Mouse (Mus musculus) midbrain, postnatal 0 days (tissue): ENCODE data around the gene Vegfb. TPM values are rescaled to one million over a fixed set of nuclear protein-coding genes. Genes with fewer than 3 reads are reported as not detected.
"Not testable (repeated sequence)": the region's sequence is repeated elsewhere in the genome, so short reads cannot be mapped to it uniquely, and the experiment has no call there.

Experiments used
- ATAC-seq: fragments of 200-750 bp; cut with Nextera tagmentation; 2 replicates; pipeline ENCODE4 v1.8.0; 2017; ENCODE audit warnings: moderate number of reproducible peaks, mild to moderate bottlenecking, moderate TSS enrichment, moderate library complexity; ENCODE audit not compliant: low FRiP score
- DNase-seq: peaks from one replicate; pipeline ENCODE4 v3.0.0-alpha.2; 2015; ENCODE audit warnings: low spot score
- H3K27ac ChIP-seq: fragments of 300-500 bp; sonication (generic); 2 replicates; pipeline ENCODE4 v1.5.1; 2014; ENCODE audit warnings: low read depth, mild to moderate bottlenecking, low read length, mixed read lengths
- H3K27me3 ChIP-seq: fragments of 300-500 bp; sonication (generic); 2 replicates; pipeline ENCODE4 v1.6.1; 2014; ENCODE audit warnings: low read length, control low read depth, mixed read lengths; ENCODE audit not compliant: insufficient read depth
- H3K36me3 ChIP-seq: fragments of 300-500 bp; sonication (generic); 2 replicates; pipeline ENCODE4 v1.6.1; 2014; ENCODE audit warnings: low read length, control low read depth, mixed read lengths; ENCODE audit not compliant: insufficient read depth
- H3K4me1 ChIP-seq: fragments of 300-500 bp; sonication (generic); 2 replicates; pipeline ENCODE4 v1.6.1; 2014; ENCODE audit warnings: mild to moderate bottlenecking, control low read depth, antibody characterized with exemption, low read length, mixed read lengths; ENCODE audit not compliant: insufficient read depth
- H3K4me2 ChIP-seq: fragments of 300-500 bp; sonication (generic); 2 replicates; pipeline ENCODE4 v1.6.1; 2014; ENCODE audit warnings: low read depth, mild to moderate bottlenecking, low read length, mixed read lengths; ENCODE audit not compliant: poor library complexity, severe bottlenecking
- H3K4me3 ChIP-seq: fragments of 300-500 bp; sonication (generic); 2 replicates; pipeline ENCODE4 v1.5.1; 2014; ENCODE audit warnings: low read depth, mild to moderate bottlenecking, low read length, moderate library complexity
- H3K9ac ChIP-seq: fragments of 300-500 bp; sonication (generic); replicated peaks from 2 replicates; pipeline ENCODE4 v1.6.1; 2014; ENCODE audit warnings: mild to moderate bottlenecking, low read length, moderate library complexity, mixed read lengths; ENCODE audit not compliant: poor library complexity, severe bottlenecking
- H3K9me3 ChIP-seq: fragments of 300-500 bp; sonication (generic); 2 replicates; pipeline ENCODE4 v1.6.1; 2016; ENCODE audit warnings: low read length, control low read depth
- CTCF ChIP-seq: IDR thresholded peaks from 2 replicates; pipeline ENCODE4 v1.5.1; 2016; ENCODE audit warnings: antibody characterized with exemption, mild to moderate bottlenecking
- WGBS: fragments of 180-500 bp; shearing (Covaris S2); extraction: QIAGEN DNeasy Blood & Tissue Kit; methylation state at CpG from one replicate; pipeline ENCODE4 v1.1.7; 2014; 5-methylcytosine and 5-hydroxymethylcytosine counted together
- polyA plus RNA-seq: library from polyadenylated mRNA; unstranded; fragments of >200 nt; fragmentation: Nextera tagmentation; extraction: Ambion mirVana; gene quantifications from 2 replicates; pipeline ENCODE4 v1.2.1, GENCODE M21; 2015
- total RNA-seq: library from RNA; depleted of rRNA; stranded (reverse); fragments of >200 nt; gene quantifications from 2 replicates; pipeline ENCODE4 v1.2.3, GENCODE M21; 2014

Gene Vegfb
- total and polyA plus RNA-seq, 2 experiments from 2014 or later = 44.4 to 77.7 TPM

DNA sequence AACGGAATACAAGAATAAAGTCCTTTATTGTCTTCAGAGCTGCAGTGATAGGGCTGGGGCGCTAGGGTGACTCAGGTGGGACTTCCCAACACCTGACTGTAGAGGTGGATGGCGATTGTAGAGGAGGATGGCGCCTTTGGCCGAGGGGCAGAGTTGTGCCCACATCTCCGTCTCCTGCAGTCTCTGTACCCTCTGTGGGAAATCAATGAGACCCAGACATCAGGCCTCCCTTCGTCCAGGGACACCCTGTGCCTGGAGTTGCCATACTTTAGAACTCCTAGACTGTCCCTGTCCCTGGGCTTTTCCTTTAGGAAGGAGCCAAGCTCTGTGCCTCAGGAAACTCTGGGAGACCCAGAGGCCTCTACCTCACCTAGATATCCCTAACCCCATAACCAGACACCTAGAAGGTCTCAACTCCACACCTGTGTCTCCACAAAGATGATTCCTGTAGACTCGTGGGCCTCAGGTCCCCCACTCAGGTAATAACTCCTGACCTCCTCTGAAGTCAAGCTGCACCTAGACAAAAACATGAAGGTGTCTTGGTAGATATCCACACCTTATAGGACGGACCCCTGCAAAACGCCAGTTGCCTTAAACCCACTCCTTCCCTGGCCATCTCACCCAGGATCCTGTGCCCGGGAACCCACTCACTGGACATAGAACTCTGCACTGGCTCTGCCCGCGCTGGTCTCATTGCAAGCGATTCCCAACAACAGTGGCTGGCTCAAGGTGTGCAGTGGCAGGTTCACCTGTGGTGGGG is 5.7 kb upstream of the Vegfb start:
- Histone ChIP-seq H3K4me1 (peaks cover 21% of the 10 kb centered on the region; the same call in 1 of the 2 replicates), H3K4me2 (peak overlapping the region; percentile 92), H3K27me3 (no peaks in the 10 kb centered on the region), H3K4me3 (peak overlapping the region; percentile 44), H3K9me3 (no peaks in the 10 kb centered on the region), H3K9ac (peak overlapping the region; percentile 37; the same call in 1 of the 2 replicates), H3K27ac (peak overlapping the region; percentile 12; the same call in 1 of the 2 replicates), H3K36me3 (no peaks in the 10 kb centered on the region)
- TF ChIP-seq CTCF = no peak; the same call in 1 of the 2 replicates
- DNase-seq (no peak), ATAC-seq (peak; percentile 4; the same call in 1 of the 2 replicates)
- WGBS = 63% methylated on average over 14 of the region's 14 CpGs

DNA sequence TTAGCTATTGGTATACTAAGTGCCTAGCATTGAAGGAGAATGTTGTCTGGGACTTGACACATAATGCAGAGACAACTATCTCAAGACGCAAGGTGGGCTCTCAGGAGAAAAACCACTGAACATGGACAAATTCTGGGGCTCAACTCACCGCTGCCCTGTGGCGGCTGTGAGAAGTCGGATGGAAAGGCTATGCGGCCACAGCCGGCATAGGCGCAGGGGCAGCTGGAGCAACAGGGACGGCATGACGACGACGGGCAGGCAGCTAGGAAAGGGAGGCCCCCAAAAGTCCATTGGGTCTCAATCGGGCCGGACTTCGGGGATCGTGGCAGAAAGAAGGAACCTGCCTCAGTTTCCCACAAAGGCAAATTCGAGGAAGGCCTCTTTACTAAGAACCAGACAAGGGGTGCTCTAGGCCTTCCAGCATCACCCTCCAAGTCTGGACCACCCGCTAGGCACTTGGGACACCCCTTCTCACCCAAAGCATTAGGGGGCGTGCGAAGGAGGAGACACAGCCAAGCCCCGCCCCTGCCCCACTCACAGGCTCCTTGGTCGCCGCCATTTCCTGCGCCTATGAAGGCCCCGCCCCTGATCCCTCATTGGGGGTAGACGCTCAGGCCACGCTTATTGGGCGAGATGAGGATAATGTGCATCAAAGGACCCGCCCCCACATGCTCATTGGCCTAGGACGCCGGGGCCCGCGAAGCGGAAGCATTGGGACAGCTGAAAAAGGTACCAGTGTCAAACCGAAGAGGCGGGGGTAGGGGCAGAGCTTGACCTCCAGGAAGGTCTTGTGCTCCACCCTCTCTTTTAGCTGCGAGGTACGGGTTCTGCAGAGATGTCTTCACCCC is 4.8 kb upstream of the Vegfb start, which contains the start of gene Dnajc4:
Gene Dnajc4, minus strand, starts transcription at position 562 of the 848 bp plus-strand sequence.
- WGBS = 2% methylated on average over 37 of the region's 37 CpGs
- peak within 1 kb of the TSS; percentile 66 for H3K9ac ChIP-seq
- H3K27ac ChIP-seq = peak within 1 kb of the TSS; percentile 51
- H3K36me3 ChIP-seq = no peaks in the 10 kb centered on the region
- peak within 1 kb of the TSS; percentile 44 for H3K4me3 ChIP-seq
- H3K27me3 ChIP-seq = no peaks in the 10 kb centered on the region
- H3K9me3 ChIP-seq = no peaks in the 10 kb centered on the region
- peak; percentile 98 for DNase-seq
- peaks cover 25% of the 10 kb centered on the region for H3K4me1 ChIP-seq
- ATAC-seq = peak; percentile 93
- TF ChIP-seq CTCF = peak; percentile 44; the same call in 1 of the 2 replicates
- peak within 1 kb of the TSS; percentile 92 for H3K4me2 ChIP-seq

DNA sequence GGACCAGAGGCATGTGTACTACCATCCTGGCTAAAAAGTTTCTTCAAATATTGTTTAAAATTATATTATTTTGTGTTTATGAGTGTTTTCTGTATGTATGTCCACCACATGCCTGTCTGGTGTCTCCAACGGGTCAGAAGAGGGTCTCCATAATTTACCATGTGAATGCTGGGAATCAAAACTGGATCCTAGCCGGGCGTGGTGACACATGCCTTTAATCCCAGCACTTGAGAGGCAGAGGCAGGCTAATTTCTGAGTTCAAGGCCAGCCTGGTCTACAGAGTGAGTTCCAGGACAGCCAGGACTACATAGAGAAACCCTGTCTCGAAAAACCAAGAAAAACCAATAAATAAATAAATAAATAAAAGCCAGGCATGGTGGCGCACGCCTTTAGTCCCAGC is 3.7 kb upstream of the Vegfb start:
- H3K4me2 ChIP-seq, H3K9me3 ChIP-seq, DNase-seq, H3K27ac ChIP-seq, H3K4me3 ChIP-seq, H3K9ac ChIP-seq, H3K36me3 ChIP-seq, ATAC-seq, H3K27me3 ChIP-seq: not testable (repeated sequence)
- 95% methylated on average over 6 of the region's 6 CpGs for WGBS
- H3K4me1 ChIP-seq = peaks cover 24% of the 10 kb centered on the region

DNA sequence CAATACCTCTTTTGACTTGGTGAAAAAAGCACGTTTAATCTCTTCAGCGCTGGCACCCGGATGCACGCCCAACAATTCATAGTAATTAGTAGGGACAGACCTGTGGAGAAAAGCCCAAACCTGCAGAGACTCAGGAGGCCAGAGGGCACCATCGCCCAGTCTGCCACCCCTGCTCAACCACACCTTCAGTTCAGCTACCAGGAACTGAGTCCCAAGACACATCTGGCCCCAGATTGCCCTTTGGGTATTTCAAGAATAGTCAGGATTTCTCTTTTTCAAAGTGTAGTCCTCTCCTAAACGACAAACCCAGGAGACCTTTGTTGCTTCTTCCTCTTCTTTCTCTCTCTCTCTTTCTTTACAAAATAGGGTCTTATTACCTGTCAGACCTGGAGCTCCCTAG is 3.3 kb upstream of the Vegfb start:
- no peak for DNase-seq
- no peak overlapping the region for H3K4me3 ChIP-seq
- H3K27ac ChIP-seq = no peak overlapping the region
- H3K27me3 ChIP-seq = no peaks in the 10 kb centered on the region
- ATAC-seq = no peak
- peaks cover 26% of the 10 kb centered on the region for H3K4me1 ChIP-seq
- no peak overlapping the region for H3K4me2 ChIP-seq
- no peaks in the 10 kb centered on the region for H3K36me3 ChIP-seq
- 88% methylated on average over 6 of the region's 6 CpGs for WGBS
- H3K9me3 ChIP-seq = no peaks in the 10 kb centered on the region
- no peak overlapping the region for H3K9ac ChIP-seq
- no peak for TF ChIP-seq CTCF

DNA sequence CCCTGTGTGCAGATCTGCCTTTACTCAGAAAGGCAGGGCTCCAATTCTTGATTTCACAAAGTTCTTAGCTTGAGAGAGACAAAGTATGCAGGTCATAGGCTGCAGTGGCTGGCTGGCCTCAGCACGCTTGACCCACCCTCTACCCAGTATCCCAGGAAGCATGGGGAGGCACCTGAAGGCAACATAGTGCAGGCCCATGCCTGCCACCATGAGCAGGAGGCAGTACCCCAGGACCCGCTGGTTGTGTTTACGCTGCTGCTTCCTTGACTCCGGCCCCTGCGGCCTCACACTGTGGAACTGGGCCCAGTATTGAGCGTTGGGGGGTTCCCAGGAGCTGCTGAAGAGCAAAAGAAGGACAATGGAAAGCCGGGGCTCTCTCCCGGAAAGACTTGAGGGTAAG is 1.8 kb upstream of the Vegfb start:
- 87% methylated on average over 8 of the region's 8 CpGs for WGBS
- no peaks in the 10 kb centered on the region for H3K9me3 ChIP-seq
- no peaks in the 10 kb centered on the region for H3K27me3 ChIP-seq
- no peak overlapping the region for H3K4me2 ChIP-seq
- no peak overlapping the region for H3K27ac ChIP-seq
- ATAC-seq = no peak
- no peak overlapping the region for H3K9ac ChIP-seq
- 0 out of 2 replicates have a peak, but pooled peaks cover 9% of the 10 kb centered on the region for H3K36me3 ChIP-seq
- TF ChIP-seq CTCF = no peak
- peaks cover 15% of the 10 kb centered on the region for H3K4me1 ChIP-seq
- no peak for DNase-seq
- H3K4me3 ChIP-seq = no peak overlapping the region
